Mouse (Mus musculus) kidney, postnatal 0 days (tissue): ENCODE results near the gene Cnot1. TPM values are rescaled to one million over a fixed set of nuclear protein-coding genes. Genes with fewer than 3 reads are reported as not detected.

Source experiments
- ATAC-seq: fragments of 200-750 bp; cut with Nextera tagmentation; replicated peaks from 2 replicates; pipeline ENCODE4 v1.8.0; 2017; ENCODE audit warnings: low read depth, moderate number of reproducible peaks, moderate TSS enrichment, moderate library complexity; ENCODE audit not compliant: low FRiP score
- DNase-seq: peaks from one replicate; pipeline ENCODE4 v3.0.0-alpha.2; 2016; ENCODE audit warnings: low spot score
- H3K27ac ChIP-seq: fragments of 300-500 bp; sonication (generic); 2 replicates; pipeline ENCODE4 v1.5.1; 2014; ENCODE audit warnings: mild to moderate bottlenecking
- H3K27me3 ChIP-seq: fragments of 300-500 bp; sonication (generic); 2 replicates; pipeline ENCODE4 v1.6.1; 2014; ENCODE audit warnings: low read length, mixed read lengths; ENCODE audit not compliant: insufficient read depth
- H3K36me3 ChIP-seq: fragments of 300-500 bp; sonication (generic); 2 replicates; pipeline ENCODE4 v1.6.1; 2014; ENCODE audit warnings: low read length, mixed read lengths; ENCODE audit not compliant: insufficient read depth
- H3K4me1 ChIP-seq: fragments of 300-500 bp; sonication (generic); replicated peaks from 2 replicates; pipeline ENCODE4 v1.6.1; 2014; ENCODE audit warnings: antibody characterized with exemption, low read length, mixed read lengths; ENCODE audit not compliant: insufficient read depth
- H3K4me2 ChIP-seq: fragments of 300-500 bp; sonication (generic); 2 replicates; pipeline ENCODE4 v1.6.1; 2014; ENCODE audit warnings: mild to moderate bottlenecking, low read length, moderate library complexity, mixed read lengths
- H3K4me3 ChIP-seq: fragments of 300-500 bp; sonication (generic); replicated peaks from 2 replicates; pipeline ENCODE4 v1.5.1; 2014; ENCODE audit warnings: low read depth, low read length
- H3K9ac ChIP-seq: fragments of 300-500 bp; sonication (generic); 2 replicates; pipeline ENCODE4 v1.6.1; 2014; ENCODE audit warnings: low read depth, low read length
- H3K9me3 ChIP-seq: fragments of 300-500 bp; sonication (generic); replicated peaks from 2 replicates; pipeline ENCODE4 v1.6.1; 2016; ENCODE audit warnings: low read length, inconsistent platforms, mixed read lengths
- CTCF ChIP-seq: IDR thresholded peaks from 2 replicates; pipeline ENCODE4 v1.5.1; 2016; ENCODE audit warnings: antibody characterized with exemption, low read depth, mild to moderate bottlenecking, moderate library complexity
- WGBS: fragments of 180-500 bp; shearing (Covaris S2); extraction: QIAGEN DNeasy Blood & Tissue Kit; methylation state at CpG from one replicate; pipeline ENCODE4 v1.1.7; 2014; 5-methylcytosine and 5-hydroxymethylcytosine counted together
- polyA plus RNA-seq: library from polyadenylated mRNA; unstranded; fragments of >200 nt; fragmentation: Nextera tagmentation; extraction: Ambion mirVana; gene quantifications from 2 replicates; pipeline ENCODE4 v1.2.1, GENCODE M21; 2015

Cnot1 gene
- polyA plus RNA-seq, 1 experiment from 2014 or later, result 28.7 TPM

DNA sequence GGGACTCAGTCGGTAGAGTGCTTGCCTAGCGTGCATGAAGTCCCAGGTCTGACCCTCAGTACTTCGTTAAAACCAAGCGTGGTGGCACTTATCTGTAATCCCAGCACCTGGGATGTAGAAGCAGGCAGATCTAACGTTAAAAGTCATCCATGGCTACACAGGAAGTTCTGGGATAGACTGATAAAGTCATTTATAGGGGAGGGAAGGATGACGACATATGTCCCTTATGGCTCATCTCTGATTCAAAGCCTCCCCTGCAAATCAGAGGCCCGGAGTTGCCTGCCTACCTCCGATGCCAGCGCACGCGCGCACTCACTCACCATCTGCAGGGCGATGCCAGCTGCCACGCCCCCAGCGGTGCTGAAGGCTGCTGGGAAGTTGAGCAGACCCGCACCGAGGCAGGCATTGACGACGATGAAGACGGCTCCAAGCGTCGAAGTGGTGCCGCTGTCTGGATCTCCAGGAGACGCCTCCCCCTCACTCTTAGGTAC lies 40.8 kb upstream of the Cnot1 start:
- H3K4me2 ChIP-seq, result no peak overlapping the region
- TF ChIP-seq CTCF, result no peak
- no peak overlapping the region for H3K4me3 ChIP-seq
- DNase-seq, result no peak
- no peaks in the 10 kb centered on the region for H3K27me3 ChIP-seq
- H3K27ac ChIP-seq, result no peak overlapping the region
- H3K4me1 ChIP-seq, result peaks cover 8% of the 10 kb centered on the region; the same call in 1 of the 2 replicates
- no peak for ATAC-seq
- H3K36me3 ChIP-seq, result peaks cover 20% of the 10 kb centered on the region; the same call in 1 of the 2 replicates
- no peak overlapping the region for H3K9ac ChIP-seq
- H3K9me3 ChIP-seq, result no peaks in the 10 kb centered on the region
- WGBS, result 78% methylated on average over 24 of the region's 24 CpGs

DNA sequence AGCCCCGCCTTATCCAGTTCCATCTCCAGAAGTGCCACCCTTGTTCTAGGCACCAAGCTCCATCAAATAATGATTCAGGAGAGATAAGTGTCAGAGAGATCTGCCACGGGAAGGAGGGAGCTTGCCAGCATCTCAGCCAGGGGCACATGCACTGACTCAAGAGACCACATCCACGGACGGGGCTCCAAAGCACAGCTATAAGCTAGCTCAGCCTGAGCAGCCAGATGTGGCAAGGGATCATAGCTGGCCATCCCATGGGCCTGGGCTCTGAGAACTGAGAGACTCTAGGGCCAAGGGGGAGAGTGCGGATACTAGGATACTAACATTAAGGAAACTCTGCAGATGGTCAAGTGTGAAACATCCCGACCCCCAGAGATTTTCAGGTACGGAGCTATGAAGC lies 37.8 kb upstream of the Cnot1 start:
- Histone ChIP-seq H3K4me2 (no peak overlapping the region), H3K4me1 (no peaks in the 10 kb centered on the region), H3K9me3 (no peaks in the 10 kb centered on the region), H3K9ac (no peak overlapping the region), H3K4me3 (no peak overlapping the region), H3K27ac (no peak overlapping the region), H3K36me3 (peaks cover 28% of the 10 kb centered on the region; the same call in 1 of the 2 replicates), H3K27me3 (no peaks in the 10 kb centered on the region)
- 89% methylated on average over 7 of the region's 7 CpGs for WGBS
- TF ChIP-seq CTCF, result no peak
- ATAC-seq (no peak), DNase-seq (no peak)

DNA sequence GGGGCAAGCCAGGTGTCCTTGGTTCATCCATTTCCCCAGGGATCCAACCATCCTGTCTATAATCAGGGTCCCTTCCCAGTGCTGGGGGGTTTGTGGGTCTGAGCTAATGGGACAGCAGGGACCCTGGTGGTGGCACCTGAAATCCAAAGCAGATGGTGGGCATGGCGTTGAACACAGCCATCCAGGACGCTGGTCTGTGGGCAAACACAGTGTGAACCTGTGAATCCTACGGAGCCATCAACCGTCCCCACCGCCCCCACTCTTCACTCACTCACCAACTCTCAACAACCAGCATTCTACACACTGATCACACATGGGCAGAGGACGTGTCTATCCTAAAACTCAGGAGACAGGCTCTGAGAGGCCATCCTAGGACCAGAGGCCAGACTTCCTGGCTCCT lies 36.7 kb upstream of the Cnot1 start:
- TF ChIP-seq CTCF, result no peak
- H3K27me3 ChIP-seq, result no peaks in the 10 kb centered on the region
- 90% methylated on average over 6 of the region's 6 CpGs for WGBS
- H3K36me3 ChIP-seq, result peaks cover 31% of the 10 kb centered on the region
- H3K27ac ChIP-seq, result no peak overlapping the region
- no peak overlapping the region for H3K4me2 ChIP-seq
- DNase-seq (no peak), ATAC-seq (no peak)
- H3K4me1 ChIP-seq, result no peaks in the 10 kb centered on the region
- no peak overlapping the region for H3K4me3 ChIP-seq
- no peak overlapping the region for H3K9ac ChIP-seq
- no peaks in the 10 kb centered on the region for H3K9me3 ChIP-seq

DNA sequence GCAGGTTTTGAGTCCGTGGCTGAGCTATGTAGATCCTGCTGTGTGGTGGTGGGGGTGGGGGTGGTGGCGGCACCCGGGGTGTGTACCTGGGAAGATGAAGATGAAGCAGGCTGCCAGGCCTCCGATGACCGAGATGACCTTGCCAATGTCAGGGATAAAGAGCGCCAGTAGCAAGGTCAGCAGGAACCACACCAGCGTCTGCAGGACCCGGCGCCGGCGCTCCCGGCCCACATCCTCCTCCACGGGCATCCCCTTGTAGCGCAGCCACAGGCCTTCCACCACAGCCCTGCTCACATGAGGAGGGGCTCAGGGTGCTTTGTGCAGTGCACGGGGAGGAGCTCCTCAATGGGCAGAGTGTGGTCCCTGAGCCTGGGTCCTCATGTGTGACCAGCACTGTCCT lies 34.2 kb upstream of the Cnot1 start:
- TF ChIP-seq CTCF, result no peak
- Histone ChIP-seq H3K27ac (no peak overlapping the region), H3K4me1 (no peaks in the 10 kb centered on the region), H3K4me3 (no peak overlapping the region), H3K4me2 (no peak overlapping the region), H3K27me3 (no peaks in the 10 kb centered on the region), H3K9ac (no peak overlapping the region), H3K9me3 (no peaks in the 10 kb centered on the region), H3K36me3 (peaks cover 26% of the 10 kb centered on the region; the same call in 1 of the 2 replicates)
- no peak for ATAC-seq
- 92% methylated on average over 15 of the region's 15 CpGs for WGBS
- DNase-seq, result no peak

DNA sequence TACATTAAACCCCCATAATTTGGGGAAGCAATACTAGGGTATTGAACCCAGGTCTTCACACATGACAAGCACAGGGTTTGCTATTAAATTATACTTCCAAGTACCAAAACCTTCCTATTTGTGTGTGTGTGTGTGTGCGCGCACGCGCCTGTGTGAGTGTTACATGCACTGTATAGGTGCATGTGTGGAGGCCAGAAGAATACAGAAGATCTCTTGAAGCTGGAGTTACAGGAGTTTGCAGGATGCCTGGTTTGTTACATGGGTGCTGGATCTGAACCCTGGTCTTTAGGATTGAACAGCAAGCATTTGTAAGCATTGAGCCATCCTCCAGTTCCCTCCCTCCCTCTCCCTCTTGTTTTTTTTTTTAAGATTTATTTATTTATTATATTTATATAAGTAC lies 32.0 kb upstream of the Cnot1 start:
- H3K4me2 ChIP-seq, result no peak overlapping the region
- no peak overlapping the region for H3K27ac ChIP-seq
- DNase-seq (no peak), ATAC-seq (no peak)
- H3K4me1 ChIP-seq, result no peaks in the 10 kb centered on the region
- no peaks in the 10 kb centered on the region for H3K9me3 ChIP-seq
- no peak for TF ChIP-seq CTCF
- H3K36me3 ChIP-seq, result peaks cover 14% of the 10 kb centered on the region; the same call in 1 of the 2 replicates
- H3K27me3 ChIP-seq, result no peaks in the 10 kb centered on the region
- no peak overlapping the region for H3K4me3 ChIP-seq
- H3K9ac ChIP-seq, result no peak overlapping the region
- over 99% methylated on average over 4 of the region's 4 CpGs for WGBS

DNA sequence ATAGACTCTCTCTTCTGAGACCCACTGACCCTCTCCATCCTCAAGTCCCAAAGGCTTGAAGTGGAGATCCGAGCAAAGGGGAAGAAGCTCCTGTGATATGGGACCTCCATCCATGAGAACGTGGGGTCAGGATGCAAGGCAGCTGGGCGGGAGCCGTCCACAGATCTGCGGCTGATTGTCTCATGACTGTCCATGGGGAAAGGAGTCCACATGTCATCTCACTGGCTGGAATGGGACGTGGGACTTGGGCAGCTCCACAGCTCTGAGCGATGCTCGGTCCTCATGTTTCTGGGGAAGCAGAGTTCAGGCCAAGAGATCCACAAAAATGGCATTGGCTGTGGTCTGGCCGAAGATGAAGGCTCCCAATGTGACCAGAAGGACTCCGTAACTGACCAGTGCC lies 30.0 kb upstream of the Cnot1 start:
- 0 out of 2 replicates have a peak, but pooled peaks cover 7% of the 10 kb centered on the region for H3K4me1 ChIP-seq
- no peak overlapping the region for H3K4me2 ChIP-seq
- H3K36me3 ChIP-seq, result peaks cover 11% of the 10 kb centered on the region; the same call in 1 of the 2 replicates
- ATAC-seq (no peak), DNase-seq (no peak)
- H3K9me3 ChIP-seq, result no peaks in the 10 kb centered on the region
- 92% methylated on average over 10 of the region's 10 CpGs for WGBS
- H3K27ac ChIP-seq, result no peak overlapping the region
- H3K9ac ChIP-seq, result no peak overlapping the region
- no peak for TF ChIP-seq CTCF
- no peak overlapping the region for H3K4me3 ChIP-seq
- no peaks in the 10 kb centered on the region for H3K27me3 ChIP-seq

DNA sequence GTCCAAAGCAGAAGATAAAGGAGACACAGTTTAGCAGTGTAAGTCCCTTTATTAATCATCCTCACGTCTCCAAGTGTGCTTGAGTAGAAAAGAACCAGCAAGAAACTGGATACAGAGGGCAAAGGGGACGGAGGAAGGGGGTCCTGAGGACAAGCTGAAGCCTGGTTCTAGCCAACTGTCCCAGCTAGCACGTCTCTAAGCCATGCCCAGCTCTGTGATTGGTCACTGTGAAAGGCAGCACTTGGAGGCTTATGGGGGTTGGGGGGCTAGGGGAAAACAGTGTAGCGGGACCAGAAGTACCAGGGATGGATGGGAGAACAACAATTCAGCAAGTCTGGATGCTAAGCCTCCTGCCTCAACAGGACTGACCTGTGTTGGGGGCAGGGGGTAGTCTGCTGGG lies 28.6 kb upstream of the Cnot1 start:
- H3K9me3 ChIP-seq, result no peaks in the 10 kb centered on the region
- WGBS, result 72% methylated on average over 4 of the region's 4 CpGs
- H3K27me3 ChIP-seq, result no peaks in the 10 kb centered on the region
- TF ChIP-seq CTCF, result no peak
- no peak for ATAC-seq
- no peak overlapping the region for H3K27ac ChIP-seq
- no peak for DNase-seq
- no peak overlapping the region for H3K9ac ChIP-seq
- H3K4me3 ChIP-seq, result no peak overlapping the region
- H3K4me1 ChIP-seq, result 0 out of 2 replicates have a peak, but pooled peaks cover 7% of the 10 kb centered on the region
- peaks cover 3% of the 10 kb centered on the region; the same call in 1 of the 2 replicates for H3K36me3 ChIP-seq
- H3K4me2 ChIP-seq, result no peak overlapping the region
